Mouse (Mus musculus) heart, adult 2 months (tissue): ENCODE measurements around the gene Ank3.

Source experiments
- CTCF ChIP-seq: fragments of 200-600 bp; IDR thresholded peaks from 2 replicates; pipeline ENCODE4 v1.8.1; 2022; ENCODE audit warnings: antibody characterized with exemption, mild to moderate bottlenecking, moderate library complexity
- EP300 ChIP-seq: fragments of 200-500 bp; IDR thresholded peaks from 2 replicates; pipeline ENCODE4 v1.6.1; 2011; ENCODE audit warnings: low read depth, low read length, control low read depth; ENCODE audit not compliant: insufficient read depth
- POLR2A ChIP-seq: fragments of 200-500 bp; IDR thresholded peaks from 2 replicates; pipeline ENCODE4 v1.6.1; 2011; ENCODE audit warnings: mild to moderate bottlenecking, low read depth, low read length, control low read depth; ENCODE audit not compliant: insufficient read depth

GRCm38 (mm10) chr10:69746322-69746721 is 347.7 kb downstream of the Ank3 start:
- TF ChIP-seq POLR2A, result no peak
- no peak for TF ChIP-seq CTCF
- TF ChIP-seq EP300, result no peak
